Mouse (Mus musculus) heart, embryonic 13.5 days (tissue): ENCODE measurements around the gene Tmc5. TPM values are rescaled to one million over a fixed set of nuclear protein-coding genes. Genes with fewer than 3 reads are reported as not detected.

Experiments used
- ATAC-seq: fragments of 200-750 bp; cut with Nextera tagmentation; 2 replicates; pipeline ENCODE4 v1.8.0; 2017; ENCODE audit warnings: moderate TSS enrichment; ENCODE audit not compliant: insufficient number of reproducible peaks, low FRiP score, low TSS enrichment; ENCODE audit errors: extremely low read depth
- H3K27ac ChIP-seq: fragments of 300-500 bp; sonication (generic); replicated peaks from 2 replicates; pipeline ENCODE4 v1.5.1; 2015; ENCODE audit warnings: moderate library complexity, mild to moderate bottlenecking, inconsistent platforms
- H3K27me3 ChIP-seq: fragments of 300-500 bp; sonication (generic); replicated peaks from 2 replicates; pipeline ENCODE4 v1.6.1; 2015; ENCODE audit warnings: mild to moderate bottlenecking, inconsistent platforms
- H3K36me3 ChIP-seq: fragments of 300-500 bp; sonication (generic); 2 replicates; pipeline ENCODE4 v1.6.1; 2015; ENCODE audit warnings: mild to moderate bottlenecking, inconsistent platforms
- H3K4me1 ChIP-seq: fragments of 300-500 bp; sonication (generic); 2 replicates; pipeline ENCODE4 v1.6.1; 2015; ENCODE audit warnings: inconsistent platforms
- H3K4me2 ChIP-seq: fragments of 300-500 bp; sonication (generic); 2 replicates; pipeline ENCODE4 v1.6.1; 2015; ENCODE audit warnings: inconsistent platforms, mild to moderate bottlenecking, moderate library complexity
- H3K4me3 ChIP-seq: fragments of 300-500 bp; sonication (generic); 2 replicates; pipeline ENCODE4 v1.5.1; 2015; ENCODE audit warnings: moderate library complexity, mild to moderate bottlenecking, inconsistent platforms
- H3K9ac ChIP-seq: fragments of 300-500 bp; sonication (generic); 2 replicates; pipeline ENCODE4 v1.6.1; 2015; ENCODE audit warnings: inconsistent platforms, mild to moderate bottlenecking, moderate library complexity
- H3K9me3 ChIP-seq: fragments of 300-500 bp; sonication (generic); 2 replicates; pipeline ENCODE4 v1.6.1; 2016; ENCODE audit warnings: inconsistent platforms
- WGBS: fragments of 180-500 bp; shearing (Covaris S2); methylation state at CpG from one replicate; pipeline ENCODE4 v1.1.7; 2015; ENCODE audit warnings: mixed read lengths; 5-methylcytosine and 5-hydroxymethylcytosine counted together
- polyA plus RNA-seq: library from polyadenylated mRNA; unstranded; fragments of >200 nt; fragmentation: Nextera tagmentation; extraction: Ambion mirVana; gene quantifications from 2 replicates; pipeline ENCODE4 v1.2.1, GENCODE M21; 2015

The Tmc5 gene
- 0.04 TPM in 1 of 2 replicates, not detected in the other for polyA plus RNA-seq

DNA sequence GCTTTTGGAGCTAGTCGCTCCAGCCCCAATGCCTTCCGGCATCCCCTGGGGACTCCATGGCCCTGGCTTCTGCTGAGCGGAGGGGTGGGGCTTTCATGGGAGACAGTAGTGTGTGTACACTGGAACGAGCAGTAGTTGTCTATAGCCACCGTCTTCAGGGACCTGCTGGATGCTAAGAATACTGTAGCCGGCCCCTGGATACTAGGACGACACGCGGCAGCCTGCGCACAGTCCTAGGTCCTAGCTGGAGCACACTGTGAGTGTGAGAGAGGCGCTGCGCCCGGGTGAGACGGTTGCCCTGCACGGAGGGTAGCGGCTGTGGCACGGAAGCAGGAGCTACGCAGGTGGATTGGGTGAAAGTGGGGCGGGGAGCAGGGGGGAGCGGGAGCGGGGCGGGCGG lies at the start of gene Tmc5:
Gene Tmc5 (plus strand): TSS at position 97 of the 400 bp plus-strand sequence.
- Histone ChIP-seq H3K4me2 (peak within 1 kb of the TSS; percentile 63), H3K36me3 (no peaks in the 10 kb centered on the region), H3K9ac (peak within 1 kb of the TSS; percentile 40; the same call in 1 of the 2 replicates), H3K9me3 (no peaks in the 10 kb centered on the region), H3K27me3 (peaks cover 95% of the 10 kb centered on the region), H3K4me1 (peaks cover 23% of the 10 kb centered on the region), H3K27ac (no peak within 1 kb of the TSS), H3K4me3 (peak within 1 kb of the TSS; percentile 35)
- WGBS: 7% methylated on average over 21 of the region's 23 CpGs
- no peak for ATAC-seq

DNA sequence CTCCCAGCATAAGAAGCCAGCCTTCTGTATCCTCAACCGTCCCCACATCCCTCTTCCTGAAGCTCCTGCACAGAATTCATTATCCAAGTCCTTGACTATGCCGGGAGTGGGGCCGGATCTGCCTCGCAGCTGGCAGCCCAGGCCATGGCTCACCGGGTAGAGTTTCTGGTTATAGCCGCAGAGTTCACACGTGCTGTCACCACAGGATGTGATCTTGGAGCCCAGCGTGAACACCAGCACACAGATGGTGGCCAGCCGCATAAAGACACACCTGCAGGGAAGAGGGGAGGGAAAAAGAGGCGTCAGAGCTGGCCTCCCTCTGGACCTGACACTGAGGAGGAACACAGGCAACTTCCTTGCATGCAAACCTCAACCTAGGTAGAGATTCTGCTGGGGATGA lies 49.6 kb upstream of the Tmc5 start:
- Histone ChIP-seq H3K36me3 (peaks cover 23% of the 10 kb centered on the region), H3K27ac (no peak overlapping the region), H3K4me2 (no peak overlapping the region), H3K4me1 (no peaks in the 10 kb centered on the region), H3K4me3 (no peak overlapping the region), H3K9ac (no peak overlapping the region), H3K9me3 (peaks cover 8% of the 10 kb centered on the region; the same call in 1 of the 2 replicates), H3K27me3 (no peaks in the 10 kb centered on the region)
- no peak for ATAC-seq
- WGBS: 63% methylated on average over 10 of the region's 10 CpGs

DNA sequence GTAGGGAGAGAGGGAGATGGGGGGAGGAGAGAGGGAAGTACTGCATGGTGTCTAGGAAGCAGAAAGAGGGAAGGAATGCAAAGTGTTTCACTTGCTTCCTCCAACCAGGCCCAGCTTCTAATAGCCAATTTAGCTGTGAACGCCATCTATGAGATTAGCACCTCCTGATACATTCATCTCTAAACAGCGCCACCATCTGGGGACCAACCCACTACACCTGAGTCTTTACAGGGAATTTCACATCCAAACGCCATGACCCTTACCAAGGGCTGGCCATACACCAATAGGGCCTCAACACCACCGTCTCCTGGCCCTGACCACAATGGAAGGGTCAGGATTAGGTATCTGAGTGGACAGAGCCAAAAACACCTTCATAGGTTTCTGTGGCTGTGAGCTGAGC lies 43.2 kb upstream of the Tmc5 start:
- 59% methylated on average over 4 of the region's 4 CpGs for WGBS
- Histone ChIP-seq H3K27ac (no peak overlapping the region), H3K36me3 (peaks cover 26% of the 10 kb centered on the region), H3K9me3 (peaks cover 9% of the 10 kb centered on the region; the same call in 1 of the 2 replicates), H3K4me3 (no peak overlapping the region), H3K4me2 (no peak overlapping the region), H3K27me3 (no peaks in the 10 kb centered on the region), H3K4me1 (no peaks in the 10 kb centered on the region), H3K9ac (no peak overlapping the region)
- ATAC-seq: no peak

DNA sequence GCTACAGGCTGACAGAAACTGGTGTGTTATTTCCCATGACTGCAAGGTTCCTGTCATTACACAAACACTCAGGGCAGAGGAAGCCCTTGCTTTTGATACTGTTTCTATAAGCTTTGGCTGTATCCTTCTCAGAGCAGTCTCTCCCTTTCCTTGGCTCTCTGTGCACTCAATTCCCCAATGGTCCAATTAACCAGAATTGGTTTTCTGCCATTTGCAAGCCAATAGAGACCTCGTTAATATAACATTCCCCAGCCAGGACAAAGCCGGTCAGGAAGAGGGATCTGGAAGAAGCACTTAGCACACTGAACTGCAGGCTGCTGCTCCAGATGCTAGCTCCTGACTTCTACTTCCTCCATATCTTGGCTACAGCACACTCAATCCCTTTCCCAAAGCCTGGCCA lies 42.8 kb upstream of the Tmc5 start:
- Histone ChIP-seq H3K27me3 (no peaks in the 10 kb centered on the region), H3K9ac (no peak overlapping the region), H3K27ac (no peak overlapping the region), H3K36me3 (peaks cover 24% of the 10 kb centered on the region), H3K4me3 (no peak overlapping the region), H3K4me2 (no peak overlapping the region), H3K4me1 (no peaks in the 10 kb centered on the region), H3K9me3 (peaks cover 9% of the 10 kb centered on the region; the same call in 1 of the 2 replicates)
- no peak for ATAC-seq
- 84% methylated on average over 2 of the region's 2 CpGs for WGBS

DNA sequence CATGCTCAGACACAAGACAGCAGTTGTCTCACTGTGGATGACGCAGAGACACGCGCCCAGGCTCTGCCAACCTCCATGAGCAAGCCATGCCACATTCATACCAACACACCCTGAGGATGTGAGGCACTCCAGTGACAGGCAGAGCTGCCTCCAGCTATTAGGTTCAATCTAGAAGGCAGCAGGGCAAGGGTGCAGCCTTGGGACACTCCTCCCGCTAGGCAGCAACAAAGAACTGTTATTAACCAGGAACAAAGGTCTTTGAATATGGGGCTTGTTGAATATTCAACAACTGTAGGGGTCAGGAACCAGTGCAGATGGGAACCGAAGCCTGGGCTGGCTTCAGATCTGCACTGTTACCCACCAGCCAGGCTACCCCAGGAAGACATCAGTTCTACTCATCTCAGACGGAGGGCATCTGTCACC lies 28.0 kb upstream of the Tmc5 start:
- Histone ChIP-seq H3K4me1 (no peaks in the 10 kb centered on the region), H3K4me2 (no peak overlapping the region), H3K4me3 (no peak overlapping the region), H3K36me3 (no peaks in the 10 kb centered on the region), H3K27me3 (no peaks in the 10 kb centered on the region), H3K27ac (no peak overlapping the region), H3K9me3 (no peaks in the 10 kb centered on the region), H3K9ac (no peak overlapping the region)
- WGBS: 74% methylated on average over 6 of the region's 6 CpGs
- no peak for ATAC-seq

DNA sequence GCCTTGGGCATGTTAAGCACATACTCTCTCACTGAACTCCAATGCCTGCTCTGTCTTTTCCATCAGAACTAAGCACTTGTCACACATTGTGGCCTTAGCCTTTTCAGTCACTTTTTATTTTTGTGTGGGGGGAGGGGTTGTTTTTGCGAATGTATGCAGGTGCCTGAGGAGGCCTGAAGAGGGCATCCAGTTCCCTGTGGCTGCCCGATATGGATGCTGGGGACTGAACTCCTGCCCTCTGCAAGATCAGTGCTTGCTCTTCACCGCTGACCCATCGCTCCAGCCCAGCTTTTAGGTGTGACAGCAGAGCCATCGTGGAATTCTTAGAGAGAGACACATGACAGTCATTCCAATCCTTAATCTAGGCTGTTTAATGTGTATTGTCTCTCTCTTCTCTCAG lies 25.7 kb upstream of the Tmc5 start:
- Histone ChIP-seq H3K4me1 (no peaks in the 10 kb centered on the region), H3K9ac (no peak overlapping the region), H3K9me3 (no peaks in the 10 kb centered on the region), H3K36me3 (no peaks in the 10 kb centered on the region), H3K27ac (no peak overlapping the region), H3K27me3 (no peaks in the 10 kb centered on the region), H3K4me2 (no peak overlapping the region), H3K4me3 (no peak overlapping the region)
- 49% methylated on average over 5 of the region's 5 CpGs for WGBS
- ATAC-seq: no peak

DNA sequence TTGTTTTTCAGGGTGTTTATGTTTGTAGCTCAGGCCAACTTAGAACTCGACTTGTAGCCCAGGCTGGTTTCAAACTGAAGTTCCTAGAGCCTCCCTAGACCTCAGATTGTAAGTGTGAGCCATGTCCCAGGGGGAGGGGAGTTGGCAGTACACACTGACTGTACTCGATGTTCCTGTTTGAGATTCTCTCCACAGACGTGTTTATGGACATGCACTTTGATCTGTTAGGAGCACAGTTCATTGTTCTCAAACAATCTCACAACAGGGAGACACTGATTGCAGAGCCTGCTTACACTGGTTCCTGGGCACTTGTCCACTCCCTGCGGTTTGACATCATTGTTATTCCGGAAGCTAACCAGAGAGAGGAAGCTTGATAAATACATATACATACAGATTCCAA lies 25.1 kb upstream of the Tmc5 start:
- no peaks in the 10 kb centered on the region for H3K36me3 ChIP-seq
- no peak overlapping the region for H3K4me2 ChIP-seq
- H3K9ac ChIP-seq: no peak overlapping the region
- 54% methylated on average over 5 of the region's 5 CpGs for WGBS
- no peak overlapping the region for H3K4me3 ChIP-seq
- no peaks in the 10 kb centered on the region for H3K9me3 ChIP-seq
- ATAC-seq: no peak
- no peaks in the 10 kb centered on the region for H3K4me1 ChIP-seq
- no peaks in the 10 kb centered on the region for H3K27me3 ChIP-seq
- H3K27ac ChIP-seq: no peak overlapping the region

DNA sequence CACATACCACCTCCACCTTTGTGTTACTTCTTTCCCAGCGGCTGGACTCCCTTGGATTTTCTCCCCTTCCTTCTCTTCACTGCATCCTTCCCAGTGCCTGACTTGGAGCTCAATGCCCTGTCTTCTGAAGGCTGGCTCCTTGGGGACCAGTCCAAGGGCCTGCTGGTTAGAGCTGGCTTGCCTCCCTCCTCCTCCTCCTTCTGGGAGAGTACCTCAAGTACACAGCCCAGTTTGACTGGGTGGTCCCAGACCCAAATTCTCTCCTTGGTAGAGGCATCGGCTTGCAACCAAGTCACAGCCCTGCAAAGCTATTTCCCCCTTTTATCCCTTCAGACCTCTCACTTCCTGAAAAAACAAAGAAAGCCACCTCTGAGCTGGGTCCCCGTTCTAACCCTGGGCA lies 18.8 kb upstream of the Tmc5 start:
- H3K9ac ChIP-seq: no peak overlapping the region
- peaks cover 14% of the 10 kb centered on the region for H3K4me1 ChIP-seq
- no peak overlapping the region for H3K4me3 ChIP-seq
- peaks cover 11% of the 10 kb centered on the region for H3K27me3 ChIP-seq
- ATAC-seq: no peak
- H3K27ac ChIP-seq: no peak overlapping the region
- WGBS: 41% methylated on average over 3 of the region's 3 CpGs
- no peak overlapping the region for H3K4me2 ChIP-seq
- peaks cover 5% of the 10 kb centered on the region; the same call in 1 of the 2 replicates for H3K36me3 ChIP-seq
- peaks cover 6% of the 10 kb centered on the region; the same call in 1 of the 2 replicates for H3K9me3 ChIP-seq

DNA sequence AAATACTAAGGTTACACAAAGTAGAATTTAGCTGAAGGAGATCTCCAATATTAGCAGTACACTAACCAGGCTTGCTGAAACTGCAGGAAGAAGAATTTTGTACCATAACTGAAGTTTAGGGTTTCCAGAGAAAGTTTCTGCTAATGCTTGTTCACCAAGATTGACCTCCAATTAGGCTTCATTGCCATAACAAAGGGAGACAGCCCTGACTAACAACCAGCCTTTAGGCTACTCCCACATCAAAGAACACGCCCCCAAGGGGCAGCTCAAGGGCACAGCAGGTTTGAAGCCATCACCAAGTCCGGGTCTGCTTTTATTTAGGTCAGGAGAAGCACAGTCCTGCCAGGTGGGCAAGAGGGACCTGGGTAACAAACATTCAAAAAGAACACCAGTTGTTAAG lies 17.2 kb upstream of the Tmc5 start:
- Histone ChIP-seq H3K4me2 (no peak overlapping the region), H3K4me3 (no peak overlapping the region), H3K36me3 (peaks cover 5% of the 10 kb centered on the region; the same call in 1 of the 2 replicates), H3K9ac (no peak overlapping the region), H3K27me3 (peaks cover 16% of the 10 kb centered on the region), H3K9me3 (peaks cover 6% of the 10 kb centered on the region; the same call in 1 of the 2 replicates), H3K27ac (no peak overlapping the region), H3K4me1 (peaks cover 25% of the 10 kb centered on the region)
- 59% methylated on average over 2 of the region's 2 CpGs for WGBS
- no peak for ATAC-seq

DNA sequence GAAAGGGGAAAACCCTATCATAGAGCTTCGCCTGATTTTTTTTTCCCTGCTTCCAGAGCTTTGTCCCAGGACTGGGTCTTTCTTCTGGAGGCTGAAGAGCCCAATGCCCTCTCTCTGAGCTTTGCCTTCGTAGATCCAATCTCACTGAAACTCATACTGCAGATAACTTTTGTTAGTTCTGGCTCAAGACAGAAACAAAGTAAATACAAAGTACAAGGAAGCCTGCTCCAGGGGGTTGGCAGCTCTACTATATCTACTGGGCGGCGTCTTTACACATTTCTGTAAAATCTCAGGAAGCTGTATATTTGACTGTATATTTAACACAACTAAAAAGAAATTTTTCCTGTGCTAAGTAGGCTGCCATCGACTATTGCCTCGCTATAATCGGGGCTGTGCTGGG lies 13.3 kb upstream of the Tmc5 start:
- peaks cover 22% of the 10 kb centered on the region for H3K27me3 ChIP-seq
- peak overlapping the region; percentile 64 for H3K4me3 ChIP-seq
- H3K4me2 ChIP-seq: peak overlapping the region; percentile 88
- 15% methylated on average over 7 of the region's 7 CpGs for WGBS
- peaks cover 5% of the 10 kb centered on the region; the same call in 1 of the 2 replicates for H3K36me3 ChIP-seq
- H3K27ac ChIP-seq: no peak overlapping the region
- peaks cover 15% of the 10 kb centered on the region for H3K4me1 ChIP-seq
- peaks cover 6% of the 10 kb centered on the region; the same call in 1 of the 2 replicates for H3K9me3 ChIP-seq
- H3K9ac ChIP-seq: peak overlapping the region; percentile 80
- no peak for ATAC-seq

DNA sequence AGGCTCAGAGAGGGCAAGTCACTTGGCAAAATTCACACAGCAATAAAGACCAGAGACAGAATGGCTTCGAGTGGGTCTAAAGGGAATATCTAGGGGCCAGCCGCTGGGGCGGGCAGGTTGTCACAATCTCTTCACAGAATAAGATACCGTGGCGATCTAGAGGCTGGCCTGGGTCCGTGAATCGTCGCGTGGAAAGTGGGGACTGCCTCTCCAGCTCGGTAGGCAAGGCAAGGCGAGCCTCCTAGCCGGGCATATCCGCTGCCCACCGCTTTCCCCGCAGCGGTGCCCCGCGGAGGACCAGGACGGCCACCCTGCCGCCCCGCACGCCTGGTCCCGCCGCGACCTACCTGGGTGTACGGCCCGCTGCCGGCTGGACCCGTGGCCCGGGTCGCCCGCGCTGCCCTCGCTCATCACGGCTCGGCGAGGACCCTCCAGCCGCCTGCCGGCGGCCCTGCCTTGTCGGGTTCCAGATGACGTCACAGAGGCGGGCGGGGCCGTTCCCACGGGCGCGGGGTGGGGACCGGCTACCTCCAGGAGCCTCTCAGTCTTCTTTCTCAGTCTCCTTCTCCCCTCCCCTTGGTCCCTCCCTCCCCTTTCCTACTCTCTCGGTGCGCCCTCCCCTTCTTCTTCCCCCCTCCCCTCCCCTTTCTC lies 12.7 kb upstream of the Tmc5 start, which contains the start of gene Tmc7:
Gene Tmc7 (minus strand): TSS at position 480 of the 651 bp plus-strand sequence.
- Histone ChIP-seq H3K9ac (peak within 1 kb of the TSS; percentile 80), H3K4me2 (peak within 1 kb of the TSS; percentile 88), H3K4me3 (peak within 1 kb of the TSS; percentile 64), H3K27ac (no peak within 1 kb of the TSS), H3K4me1 (peaks cover 11% of the 10 kb centered on the region), H3K36me3 (peaks cover 5% of the 10 kb centered on the region; the same call in 1 of the 2 replicates), H3K9me3 (peaks cover 6% of the 10 kb centered on the region; the same call in 1 of the 2 replicates), H3K27me3 (peaks cover 23% of the 10 kb centered on the region)
- peak; percentile 55; the same call in 1 of the 2 replicates for ATAC-seq
- WGBS: under 1% methylated on average over 49 of the region's 51 CpGs

DNA sequence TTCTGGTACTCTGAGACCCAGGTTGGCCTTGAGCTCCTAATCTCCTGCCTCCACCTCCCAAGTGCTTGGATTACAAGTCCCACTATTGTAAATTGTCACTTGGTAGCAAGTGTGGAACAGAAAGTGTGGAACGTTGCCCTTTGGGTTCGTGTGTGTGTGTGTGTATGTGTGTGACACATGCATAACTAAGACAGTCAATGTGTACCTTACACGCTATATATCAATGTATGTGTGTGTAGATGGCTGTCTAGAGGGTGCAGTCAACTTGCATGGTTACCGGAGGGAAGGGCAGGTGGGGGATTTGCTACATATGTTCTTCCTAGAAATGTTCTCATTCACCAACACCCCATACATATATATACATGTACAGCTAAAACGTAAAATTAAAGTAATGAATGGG lies 12.2 kb upstream of the Tmc5 start:
- Histone ChIP-seq H3K4me2 (peak overlapping the region; percentile 88), H3K4me3 (peak overlapping the region; percentile 64), H3K4me1 (peaks cover 11% of the 10 kb centered on the region), H3K27me3 (peaks cover 23% of the 10 kb centered on the region), H3K36me3 (peaks cover 5% of the 10 kb centered on the region; the same call in 1 of the 2 replicates), H3K9ac (peak overlapping the region; percentile 80; the same call in 1 of the 2 replicates), H3K9me3 (peaks cover 6% of the 10 kb centered on the region; the same call in 1 of the 2 replicates), H3K27ac (no peak overlapping the region)
- no peak for ATAC-seq
- WGBS: 65% methylated on average over 5 of the region's 5 CpGs
